Mouse (Mus musculus) lung, postnatal 4 days (tissue): ENCODE results near the gene Cfap43.

ENCODE experiments used
- DNase-seq, 2 experiments: peaks; one replicate each; pipeline ENCODE4 v3.0.0; 2021

Gene Cfap43

DNA sequence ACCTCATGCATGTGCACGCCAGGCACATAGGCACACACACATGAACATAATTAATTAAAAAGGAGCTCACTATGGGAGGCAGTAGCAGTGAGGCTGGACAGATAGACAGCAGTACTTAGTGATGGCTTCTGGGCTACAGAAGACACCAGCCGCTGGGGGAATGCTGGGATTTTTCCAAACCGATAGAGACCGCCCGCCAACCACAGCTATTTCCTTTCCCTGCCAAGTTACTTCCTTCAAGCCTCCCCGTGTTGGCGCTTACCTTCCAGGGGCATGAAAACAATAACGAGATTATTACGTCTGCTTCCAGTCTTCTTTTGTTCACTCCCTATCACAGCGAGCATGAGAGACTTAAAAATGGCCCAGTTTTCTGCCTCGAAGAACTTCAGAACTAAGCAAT is 222.0 kb downstream of the Cfap43 start:
- DNase-seq, result no peak

DNA sequence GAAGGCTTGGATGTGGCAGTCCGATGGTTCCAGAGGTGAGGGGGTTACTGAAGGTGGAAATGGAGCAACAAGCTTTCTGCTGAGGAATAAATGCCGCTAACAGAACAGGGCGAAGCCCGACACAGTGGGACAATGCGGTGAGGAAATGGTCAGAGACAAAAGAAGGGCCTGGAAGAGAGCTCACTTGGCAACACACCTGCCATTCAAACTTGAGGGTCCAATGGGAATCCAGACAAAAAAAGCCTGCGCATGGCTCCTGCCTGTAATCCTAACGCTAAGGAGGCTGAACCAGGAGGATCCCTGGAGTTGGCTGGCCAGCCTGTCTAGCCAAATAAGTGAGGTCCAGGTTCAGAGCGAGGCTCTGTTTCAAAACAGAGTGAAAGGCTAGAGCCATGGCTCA is 222.7 kb downstream of the Cfap43 start:
- DNase-seq, result no peak

DNA sequence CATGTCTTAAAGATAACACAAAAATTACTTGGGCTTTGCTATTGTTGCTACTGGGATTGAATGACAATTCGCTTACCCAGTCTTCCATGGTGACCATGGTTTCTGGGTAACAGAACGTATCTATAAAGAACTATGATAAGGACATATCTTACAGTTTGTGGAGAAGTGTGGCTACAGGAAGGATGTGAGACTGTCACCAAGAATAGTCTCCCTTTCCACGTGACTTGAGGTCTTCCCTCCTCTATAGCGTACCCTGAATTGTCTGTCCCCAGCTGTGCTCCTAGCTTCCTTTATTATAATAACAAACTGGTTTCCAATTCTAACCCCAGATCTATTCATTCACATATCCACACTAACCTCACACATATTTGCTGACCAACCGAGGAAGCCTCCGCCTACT is 223.4 kb downstream of the Cfap43 start:
- DNase-seq, result no peak

DNA sequence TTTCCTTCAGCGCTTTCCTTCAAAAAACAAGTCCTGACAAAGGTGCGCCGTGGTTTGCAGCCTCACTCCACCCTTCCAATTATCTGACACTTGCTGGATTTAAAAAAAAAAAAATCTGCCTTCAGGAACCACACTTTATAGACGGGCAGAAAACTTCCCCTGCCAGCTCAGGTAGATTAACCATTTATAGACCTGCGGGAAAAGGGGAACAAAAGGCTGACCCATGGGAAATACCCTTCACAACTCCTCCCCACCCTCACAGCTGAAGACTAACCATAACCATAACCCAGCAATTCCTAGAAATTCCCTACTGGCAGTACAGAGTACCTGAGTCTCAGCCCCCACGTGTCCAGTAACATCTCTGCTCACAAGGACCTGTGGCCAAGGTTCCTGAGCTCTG is 227.1 kb downstream of the Cfap43 start, which contains the start of gene Col17a1:
Gene Col17a1, minus strand, starts transcription at position 101 of the 400 bp plus-strand sequence.
- DNase-seq, result no peak

DNA sequence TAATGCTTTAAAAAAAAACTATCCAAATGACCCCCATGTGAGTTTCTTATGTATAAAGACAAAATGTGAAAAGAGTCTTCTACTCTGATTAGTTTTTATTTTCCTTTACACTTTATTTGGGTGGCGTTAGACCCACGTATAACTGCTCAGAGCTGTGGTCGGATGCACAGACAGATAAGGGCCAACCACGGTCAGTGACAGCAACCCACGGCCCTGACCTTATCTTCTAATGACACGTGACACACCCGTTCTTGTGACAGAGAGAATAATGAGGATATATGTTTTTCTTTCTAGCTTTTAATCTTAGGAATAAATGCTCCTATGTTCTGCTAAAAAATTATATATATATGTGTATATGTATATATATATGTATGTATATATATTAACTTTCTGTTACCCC is 229.5 kb downstream of the Cfap43 start:
- DNase-seq, result no peak
